Mouse (Mus musculus) CH12.LX (cell line): ENCODE results near the gene Ifna4.
"Not testable (repeated sequence)": the region's sequence is repeated elsewhere in the genome, so short reads cannot be mapped to it uniquely, and the experiment has no call there.

Experiments used
- MAFK ChIP-seq: IDR thresholded peaks from 2 replicates; pipeline ENCODE4 v1.6.1; 2011; ENCODE audit warnings: low read length, improper control_type of control experiment; ENCODE audit not compliant: insufficient replicate concordance
- MYC ChIP-seq: IDR thresholded peaks from 2 replicates; pipeline ENCODE4 v1.6.1; 2011; ENCODE audit warnings: low read depth, mild to moderate bottlenecking, improper control_type of control experiment, low read length

GRCm38 (mm10) chr4:88797097-88797496 is 44.6 kb upstream of the Ifna4 start, which contains the start of gene Gm13279:
- not testable (repeated sequence) for TF ChIP-seq MYC, MAFK
